Mouse (Mus musculus) Patski (cell line): ENCODE results near the gene Capn5. TPM values are rescaled to one million over a fixed set of nuclear protein-coding genes. Genes with fewer than 3 reads are reported as not detected.

Experiments used
- ATAC-seq: fragments of 100-300 bp; one replicate; pipeline ENCODE4 v1.8.0; 2021
- CTCF ChIA-PET: fragments of 350-600 bp; sonication (Branson Sonifier 250); formaldehyde crosslinking; loops from one replicate; lab custom pipeline; 2022; ENCODE audit warnings: inconsistent platforms; lab: Charles Lee
- POLR2A ChIA-PET: fragments of 350-600 bp; sonication (Branson Sonifier 250); formaldehyde crosslinking; loops from one replicate; lab custom pipeline; 2022; ENCODE audit warnings: antibody characterized with exemption, inconsistent platforms; lab: Charles Lee
- DNase-seq: peaks from one replicate; pipeline ENCODE4 v3.0.0-alpha.2; 2011; ENCODE audit warnings: low read depth, low spot score
- H3K27me3 ChIP-seq: fragments of 371-371 bp; one replicate; pipeline ENCODE4 v1.5.1; 2021
- CTCF ChIP-seq: fragments of 100-300 bp; IDR thresholded peaks from one replicate; pipeline ENCODE4 v1.5.1; 2021
- in situ Hi-C: fragments of 300-500 bp; cut with MboI; formaldehyde crosslinking; loops from 3 replicates; pipeline ENCODE4 v1.11.1; 2018; ENCODE audit warnings: low pct_unique_long_range_greater_than_20kb, mixed read lengths
- polyA plus RNA-seq: library from polyadenylated mRNA; unstranded; gene quantifications from one replicate; pipeline ENCODE4 v1.2.3, GENCODE M21; 2021

The Capn5 gene
- polyA plus RNA-seq, 1 experiment from 2014 or later: 69.8 TPM

- ATAC-seq (peak; percentile 60), DNase-seq (no peak)
- ChIA-PET POLR2A (interaction anchor here (1.2 to 1.7 kb wide), 2 partner anchors 15 to 21 kb away, joined by 4 to 11 read pairs; no protein-coding TSS in a partner anchor), CTCF (interaction anchor here (1.2 to 2.1 kb wide), 4 partner anchors 12 to 23 kb away, joined by 3 to 15 read pairs (median 7); no protein-coding TSS in a partner anchor)
- no peaks in the 10 kb centered on the region for H3K27me3 ChIP-seq
- TF ChIP-seq CTCF: no peak
- in situ Hi-C loops: no loop called here
These were observed 622 bp upstream of the Capn5 start for GRCm38 (mm10) chr7:98178560-98179231.

GRCm38 (mm10) chr7:98177566-98177928 is 527 bp downstream of the Capn5 start:
- ChIA-PET POLR2A (no interaction called here), CTCF (interaction anchor here (1.2 to 1.5 kb wide), 2 partner anchors 13 to 20 kb away, joined by 4 to 5 read pairs; no protein-coding TSS in a partner anchor)
- TF ChIP-seq CTCF: no peak
- ATAC-seq: no peak
- DNase-seq: no peak
- H3K27me3 ChIP-seq: no peaks in the 10 kb centered on the region
- in situ Hi-C loops: no loop called here

- no peak for ATAC-seq
- in situ Hi-C loops: no loop called here
- TF ChIP-seq CTCF: no peak
- no peak for DNase-seq
- ChIA-PET POLR2A (no interaction called here), CTCF (interaction anchor here (1.2 to 1.5 kb wide), 2 partner anchors 14 to 20 kb away, joined by 4 to 5 read pairs; no protein-coding TSS in a partner anchor)
- no peaks in the 10 kb centered on the region for H3K27me3 ChIP-seq
These were observed 996 bp downstream of the Capn5 start for GRCm38 (mm10) chr7:98177071-98177485.

GRCm38 (mm10) chr7:98176322-98177070 is 1.6 kb downstream of the Capn5 start:
- POLR2A ChIA-PET: interaction anchor here (1.5 kb wide), 1 partner anchor 10 kb away, joined by 4 read pairs; no protein-coding TSS in a partner anchor
- CTCF ChIA-PET: interaction anchor here (1.2 to 1.5 kb wide), 2 partner anchors 14 to 19 kb away, joined by 4 to 5 read pairs; no protein-coding TSS in a partner anchor
- ATAC-seq: no peak
- no peak for TF ChIP-seq CTCF
- in situ Hi-C loops: no loop called here
- no peak for DNase-seq
- H3K27me3 ChIP-seq: no peaks in the 10 kb centered on the region

GRCm38 (mm10) chr7:98174883-98175755 is 3.0 kb downstream of the Capn5 start:
- no peak for TF ChIP-seq CTCF
- in situ Hi-C loops: no loop called here
- no peak for ATAC-seq

GRCm38 (mm10) chr7:98173408-98173807 is 4.7 kb downstream of the Capn5 start:
- TF ChIP-seq CTCF: no peak
- ChIA-PET POLR2A (interaction anchor here (0.5 to 1.0 kb wide), 3 partner anchors 10 to 137 kb away, joined by 3 to 4 read pairs (median 4); no protein-coding TSS in a partner anchor), CTCF (interaction anchor here (1.0 to 1.1 kb wide), 2 partner anchors 16 to 17 kb away, joined by 3 to 5 read pairs; no protein-coding TSS in a partner anchor)
- ATAC-seq: no peak
- H3K27me3 ChIP-seq: no peaks in the 10 kb centered on the region
- no peak for DNase-seq
- in situ Hi-C loops: no loop called here

More at GRCm38 (mm10) chr7:98174883-98175755, 3.0 kb downstream of the Capn5 start:
- no peaks in the 10 kb centered on the region for H3K27me3 ChIP-seq
- ChIA-PET CTCF (interaction anchor here (0.8 to 1.2 kb wide), 3 partner anchors 19 to 74 kb away, joined by 3 to 4 read pairs (median 3); no protein-coding TSS in a partner anchor), POLR2A (interaction anchor here (1.5 kb wide), 1 partner anchor 11 kb away, joined by 4 read pairs; no protein-coding TSS in a partner anchor)
- DNase-seq: no peak

GRCm38 (mm10) chr7:98172661-98173060 is 5.4 kb downstream of the Capn5 start:
- in situ Hi-C loops: no loop called here
- TF ChIP-seq CTCF: no peak
- ChIA-PET CTCF (interaction anchor here (1.0 to 1.1 kb wide), 2 partner anchors 17 kb away, joined by 3 to 5 read pairs; no protein-coding TSS in a partner anchor), POLR2A (interaction anchor here (0.5 to 1.0 kb wide), 2 partner anchors 9 to 138 kb away, joined by 3 to 4 read pairs; no protein-coding TSS in a partner anchor)
- H3K27me3 ChIP-seq: no peaks in the 10 kb centered on the region
- no peak for DNase-seq
- no peak for ATAC-seq

- in situ Hi-C loops: no loop called here
- ChIA-PET CTCF (interaction anchor here (0.8 kb wide), 1 partner anchor 14 kb away, joined by 3 read pairs; no protein-coding TSS in a partner anchor), POLR2A (interaction anchor here (0.6 kb wide), 1 partner anchor 15 kb away, joined by 4 read pairs; no protein-coding TSS in a partner anchor)
- H3K27me3 ChIP-seq: no peaks in the 10 kb centered on the region
- no peak for DNase-seq
- ATAC-seq: peak; percentile 61
- TF ChIP-seq CTCF: no peak
These were observed 6.7 kb downstream of the Capn5 start for GRCm38 (mm10) chr7:98171141-98172073.
